7 mouse cellular contexts compared by ENCODE assay signal in genomic region chr16:23982891-23983588, GRCm38 (mm10). TPM values are rescaled to one million over a fixed set of nuclear protein-coding genes. Genes with fewer than 3 reads are reported as not detected.
DNase-seq lines count a peak whose midpoint lies in the region; ATAC-seq lines count a peak whose summit lies in the region.

No protein-coding gene starts in this region.

- H3K9ac ChIP-seq in intestine, embryonic 15.5 days: peak overlapping the region; percentile 24; the same call in 1 of the 2 replicates
- H3K9ac ChIP-seq in limb, embryonic 13.5 days: peak overlapping the region; percentile 45; the same call in 1 of the 2 replicates
- peak overlapping the region; percentile 0; the same call in 1 of the 2 replicates for H3K9ac ChIP-seq in stomach, embryonic 15.5 days

- peaks cover 5% of the 10 kb centered on the region; the same call in 1 of the 2 replicates for H3K27me3 ChIP-seq in intestine, embryonic 15.5 days (replicated peaks)
- peaks cover 35% of the 10 kb centered on the region for H3K27me3 ChIP-seq in limb, embryonic 13.5 days
- no peaks in the 10 kb centered on the region for H3K27me3 ChIP-seq in stomach, embryonic 15.5 days (replicated peaks)

- intact Hi-C loops in gastrocnemius, postnatal 14 days (cut with DNase I; ENCODE audit: low total_unique reads): loop anchor here (5.0 kb wide), 2 partner anchors 1079 to 1279 kb away; no protein-coding TSS in a partner anchor

- DNase-seq in adrenal gland, adult (ENCODE audit: inconsistent age in 2 of 2, low spot score in 1 of 2): peak; percentile 89 to 96
- DNase-seq in cerebellum, postnatal 14 days: peak; percentile 94 to 96
- DNase-seq in gastrocnemius, postnatal 14 days: peak; percentile 88
- peak; percentile 79 for DNase-seq in naive thymus-derived CD4-positive, alpha-beta T cell, adult 2 months (ENCODE audit: low read depth)

- WGBS in intestine, embryonic 15.5 days: under 1% methylated on average over 33 of the region's 33 CpGs
- under 1% methylated on average over 33 of the region's 33 CpGs for WGBS in limb, embryonic 13.5 days
- WGBS in stomach, embryonic 15.5 days: 2% methylated on average over 33 of the region's 33 CpGs

- H3K4me1 ChIP-seq in intestine, embryonic 15.5 days (replicated peaks): peaks cover 22% of the 10 kb centered on the region
- H3K4me1 ChIP-seq in limb, embryonic 13.5 days: peaks cover 60% of the 10 kb centered on the region
- H3K4me1 ChIP-seq in stomach, embryonic 15.5 days: peaks cover 19% of the 10 kb centered on the region

- ATAC-seq in intestine, embryonic 15.5 days: peak; percentile 14
- no peak for ATAC-seq in limb, embryonic 13.5 days (ENCODE audit: low FRiP score, low read depth)
- no peak for ATAC-seq in stomach, embryonic 15.5 days (ENCODE audit: insufficient read depth, low FRiP score, low read depth)

- H3K36me3 ChIP-seq in intestine, embryonic 15.5 days: no peaks in the 10 kb centered on the region
- no peaks in the 10 kb centered on the region for H3K36me3 ChIP-seq in limb, embryonic 13.5 days
- no peaks in the 10 kb centered on the region for H3K36me3 ChIP-seq in stomach, embryonic 15.5 days

- no peaks in the 10 kb centered on the region for H3K9me3 ChIP-seq in intestine, embryonic 15.5 days
- H3K9me3 ChIP-seq in limb, embryonic 13.5 days: no peaks in the 10 kb centered on the region
- H3K9me3 ChIP-seq in stomach, embryonic 15.5 days: no peaks in the 10 kb centered on the region

- H3K4me3 ChIP-seq in intestine, embryonic 15.5 days (replicated peaks): peak overlapping the region; percentile 39
- peak overlapping the region; percentile 46 for H3K4me3 ChIP-seq in limb, embryonic 13.5 days
- H3K4me3 ChIP-seq in stomach, embryonic 15.5 days (replicated peaks): peak overlapping the region; percentile 46

- peak overlapping the region; percentile 91 for H3K4me2 ChIP-seq in intestine, embryonic 15.5 days (replicated peaks)
- peak overlapping the region; percentile 95 for H3K4me2 ChIP-seq in limb, embryonic 13.5 days (replicated peaks)
- peak overlapping the region; percentile 88 for H3K4me2 ChIP-seq in stomach, embryonic 15.5 days

- peak overlapping the region; percentile 48; the same call in 1 of the 2 replicates for H3K27ac ChIP-seq in intestine, embryonic 15.5 days
- peak overlapping the region; percentile 7; the same call in 1 of the 2 replicates for H3K27ac ChIP-seq in limb, embryonic 13.5 days
- H3K27ac ChIP-seq in stomach, embryonic 15.5 days: peak overlapping the region; percentile 52; the same call in 1 of the 2 replicates

RNA-seq across cellular contexts. Expression of gene Gm37419, which starts 5.2 kb away (rescaled TPM):
- total RNA-seq in gastrocnemius, postnatal 14 days (2021): not detected
- polyA plus RNA-seq in intestine, embryonic 15.5 days (2015; fragmentation: Nextera tagmentation; extraction: Ambion mirVana): not detected in 2 replicates
- polyA plus RNA-seq in limb, embryonic 13.5 days (2015; fragmentation: Nextera tagmentation; extraction: Ambion mirVana): not detected in 2 replicates
- not detected in 2 replicates for polyA plus RNA-seq in stomach, embryonic 15.5 days (2015; fragmentation: Nextera tagmentation; extraction: Ambion mirVana)

RNA-seq across cellular contexts. Expression of gene Bcl6, which starts 5.6 kb away (rescaled TPM):
- total RNA-seq in gastrocnemius, postnatal 14 days (2021): 10 to 100 TPM; 26.0 to 49.8 TPM
- polyA plus RNA-seq in intestine, embryonic 15.5 days (2015; fragmentation: Nextera tagmentation; extraction: Ambion mirVana): 0.90 and 0.91 TPM in 2 replicates
- 1.2 and 1.5 TPM in 2 replicates for polyA plus RNA-seq in limb, embryonic 13.5 days (2015; fragmentation: Nextera tagmentation; extraction: Ambion mirVana)
- 1.3 and 1.4 TPM in 2 replicates for polyA plus RNA-seq in stomach, embryonic 15.5 days (2015; fragmentation: Nextera tagmentation; extraction: Ambion mirVana)

RNA-seq across cellular contexts. Expression of gene Rtp2, which starts 50.8 kb away (rescaled TPM):
- total RNA-seq in gastrocnemius, postnatal 14 days (2021): not detected
- polyA plus RNA-seq in intestine, embryonic 15.5 days (2015; fragmentation: Nextera tagmentation; extraction: Ambion mirVana): not detected in 2 replicates
- polyA plus RNA-seq in limb, embryonic 13.5 days (2015; fragmentation: Nextera tagmentation; extraction: Ambion mirVana): not detected in 2 replicates
- not detected in 2 replicates for polyA plus RNA-seq in stomach, embryonic 15.5 days (2015; fragmentation: Nextera tagmentation; extraction: Ambion mirVana)
